Mouse (Mus musculus) testis, adult 2 months (tissue): ENCODE data around the gene Oit1. TPM values are rescaled to one million over a fixed set of nuclear protein-coding genes. Genes with fewer than 3 reads are reported as not detected.
A peak's percentile ranks its signal among the peaks of the same experiment; 100 is the strongest.

Experiments
- H3K27ac ChIP-seq: fragments of 200-500 bp; 2 replicates; pipeline ENCODE4 v1.5.1; 2012; ENCODE audit warnings: low read depth, low read length; ENCODE audit not compliant: control insufficient read depth, insufficient read depth
- H3K27me3 ChIP-seq: fragments of 200-500 bp; 2 replicates; pipeline ENCODE4 v1.6.1; 2012; ENCODE audit warnings: mild to moderate bottlenecking, low read length, moderate library complexity; ENCODE audit not compliant: control insufficient read depth, insufficient read depth
- H3K36me3 ChIP-seq: fragments of 200-500 bp; 2 replicates; pipeline ENCODE4 v1.6.1; 2012; ENCODE audit warnings: mild to moderate bottlenecking, low read length; ENCODE audit not compliant: control insufficient read depth, insufficient read depth
- H3K4me1 ChIP-seq: fragments of 200-500 bp; 2 replicates; pipeline ENCODE4 v1.6.1; 2012; ENCODE audit warnings: low read length; ENCODE audit not compliant: control insufficient read depth, insufficient read depth
- H3K4me3 ChIP-seq: fragments of 200-500 bp; 2 replicates; pipeline ENCODE4 v1.5.1; 2012; ENCODE audit warnings: low read depth, mild to moderate bottlenecking, low read length, moderate library complexity, mixed read lengths; ENCODE audit not compliant: control insufficient read depth
- CTCF ChIP-seq: fragments of 200-500 bp; IDR thresholded peaks from 2 replicates; pipeline ENCODE4 v1.5.1; 2012; ENCODE audit warnings: low read depth, mild to moderate bottlenecking, inconsistent platforms, low read length, moderate library complexity; ENCODE audit not compliant: control insufficient read depth, insufficient read depth, insufficient replicate concordance
- POLR2A ChIP-seq: fragments of 200-500 bp; IDR thresholded peaks from 2 replicates; pipeline ENCODE4 v1.6.1; 2012; ENCODE audit warnings: low read depth, mild to moderate bottlenecking, inconsistent platforms, low read length, moderate library complexity; ENCODE audit not compliant: control insufficient read depth
- polyA plus RNA-seq: library from polyadenylated mRNA; depleted of rRNA; stranded (reverse); fragments of >200 nt; gene quantifications from 2 replicates; pipeline ENCODE4 v1.2.3, GENCODE M21; 2012; rRNA removed

The Oit1 gene
- polyA plus RNA-seq, 1 experiment: 60.7 TPM

DNA sequence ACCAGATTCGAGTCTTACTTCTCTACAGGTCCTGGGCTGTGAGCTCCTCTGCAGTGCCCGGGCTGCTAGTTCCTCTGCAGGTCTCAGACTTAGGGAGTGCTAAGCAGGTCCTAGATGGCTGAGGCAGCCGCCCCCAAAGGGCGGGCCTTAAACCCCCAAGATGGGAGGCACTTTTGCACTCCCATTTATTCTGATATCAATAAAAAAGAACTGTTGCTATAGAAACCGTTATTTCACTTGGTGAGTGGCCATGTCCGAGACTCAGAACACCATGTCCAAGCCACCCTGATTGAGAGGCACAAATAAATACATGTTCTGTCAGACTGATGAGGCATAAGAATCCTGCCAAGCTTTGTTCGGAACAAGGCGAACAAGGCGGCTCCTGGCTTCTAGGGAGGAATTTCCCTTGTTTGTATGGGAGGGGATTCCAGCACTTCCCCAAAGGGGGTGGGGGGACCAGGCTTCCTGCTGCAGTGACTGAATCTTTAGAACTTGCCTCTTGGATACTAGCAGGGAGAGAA is 68.9 kb downstream of the Oit1 start:
- Histone ChIP-seq H3K4me3 (peak overlapping the region; percentile 33), H3K27ac (peak overlapping the region; percentile 54; the same call in 1 of the 2 replicates), H3K36me3 (no peaks in the 10 kb centered on the region), H3K4me1 (no peaks in the 10 kb centered on the region; the same call in none of the 2 replicates), H3K27me3 (no peaks in the 10 kb centered on the region)
- TF ChIP-seq POLR2A: no peak
- no peak for TF ChIP-seq CTCF

- Histone ChIP-seq H3K4me3 (no peak overlapping the region), H3K27me3 (no peaks in the 10 kb centered on the region), H3K36me3 (no peaks in the 10 kb centered on the region), H3K4me1 (no peaks in the 10 kb centered on the region; the same call in 1 of the 2 replicates), H3K27ac (no peak overlapping the region)
- no peak for TF ChIP-seq CTCF
- TF ChIP-seq POLR2A: no peak
Measured at GRCm38 (mm10) chr14:8308650-8309049, 69.9 kb downstream of the Oit1 start.

GRCm38 (mm10) chr14:8306884-8307283 is 71.7 kb downstream of the Oit1 start:
- H3K36me3 ChIP-seq: no peaks in the 10 kb centered on the region
- H3K27ac ChIP-seq: no peak overlapping the region
- H3K27me3 ChIP-seq: no peaks in the 10 kb centered on the region
- H3K4me3 ChIP-seq: no peak overlapping the region
- H3K4me1 ChIP-seq: no peaks in the 10 kb centered on the region
- TF ChIP-seq POLR2A (no peak), CTCF (no peak)

DNA sequence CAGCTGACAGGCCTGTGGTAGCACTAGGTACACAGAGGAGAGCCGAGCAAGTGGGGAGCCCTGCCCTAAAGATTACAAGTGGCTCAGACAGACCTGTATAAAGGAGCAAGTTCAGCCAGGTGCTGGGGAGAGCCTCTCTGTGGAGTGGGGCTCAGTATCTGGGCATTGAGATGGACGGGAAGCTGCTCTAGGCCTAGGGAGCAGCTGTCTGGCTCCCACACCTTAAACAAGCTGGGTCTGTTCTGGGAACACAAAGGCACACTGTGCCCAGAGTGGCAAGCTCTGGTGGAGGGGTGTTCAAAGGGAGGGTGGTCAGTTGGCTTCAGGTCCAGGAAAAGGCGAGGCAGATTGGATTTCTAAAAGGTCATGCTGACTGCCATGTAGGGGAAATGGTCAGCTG is 73.5 kb downstream of the Oit1 start:
- no peak overlapping the region for H3K27ac ChIP-seq
- no peaks in the 10 kb centered on the region for H3K36me3 ChIP-seq
- no peak for TF ChIP-seq CTCF
- TF ChIP-seq POLR2A: no peak
- no peaks in the 10 kb centered on the region for H3K4me1 ChIP-seq
- H3K27me3 ChIP-seq: no peaks in the 10 kb centered on the region
- H3K4me3 ChIP-seq: no peak overlapping the region

DNA sequence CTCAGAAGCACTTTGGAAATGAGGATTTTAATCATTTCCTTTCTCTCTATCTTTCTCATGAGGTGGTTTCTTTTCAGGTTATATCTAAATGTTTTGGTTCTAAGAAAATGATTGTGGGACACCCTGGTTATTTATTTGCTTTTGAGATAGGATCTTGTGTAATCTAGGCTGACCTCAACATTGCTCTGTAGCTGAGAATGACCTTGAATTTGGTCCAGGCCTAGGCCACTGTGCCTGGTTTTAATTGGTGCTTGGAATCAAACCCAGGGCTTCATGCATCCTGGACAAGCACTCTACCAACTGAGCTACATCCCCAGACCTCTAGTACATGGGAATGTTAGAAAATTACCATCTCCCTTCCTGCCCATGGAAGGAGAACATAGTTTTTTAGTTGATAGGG is 74.5 kb downstream of the Oit1 start:
- no peaks in the 10 kb centered on the region for H3K4me1 ChIP-seq
- no peak overlapping the region for H3K27ac ChIP-seq
- TF ChIP-seq CTCF (no peak), POLR2A (no peak)
- no peaks in the 10 kb centered on the region for H3K27me3 ChIP-seq
- H3K36me3 ChIP-seq: no peaks in the 10 kb centered on the region
- H3K4me3 ChIP-seq: no peak overlapping the region

DNA sequence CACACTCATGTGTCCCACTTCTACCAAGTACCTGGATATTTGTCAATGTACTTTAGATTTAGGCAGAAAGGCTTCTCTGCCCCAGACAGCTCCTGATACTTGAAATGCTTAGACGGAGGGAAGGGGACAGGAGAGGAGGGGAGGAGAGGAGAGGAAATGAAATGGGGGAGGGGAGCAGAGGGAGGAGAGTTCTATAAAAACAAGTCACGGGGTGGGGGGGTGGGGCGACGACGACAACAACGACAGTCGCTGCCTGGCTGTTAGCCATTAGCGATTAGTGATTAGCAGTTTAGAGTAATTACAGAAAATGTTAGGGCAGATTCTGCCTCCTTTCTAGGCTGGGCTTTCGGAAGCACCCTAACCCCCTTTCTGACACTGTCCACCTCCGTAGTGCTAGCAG is 75.9 kb downstream of the Oit1 start:
- Histone ChIP-seq H3K27ac (no peak overlapping the region), H3K27me3 (no peaks in the 10 kb centered on the region), H3K4me1 (no peaks in the 10 kb centered on the region), H3K4me3 (no peak overlapping the region), H3K36me3 (no peaks in the 10 kb centered on the region)
- no peak for TF ChIP-seq CTCF
- TF ChIP-seq POLR2A: no peak

- H3K4me1 ChIP-seq: no peaks in the 10 kb centered on the region
- H3K27me3 ChIP-seq: no peaks in the 10 kb centered on the region
- TF ChIP-seq POLR2A: no peak
- peak; percentile 74; the same call in 1 of the 2 replicates for TF ChIP-seq CTCF
- no peak overlapping the region for H3K27ac ChIP-seq
- H3K4me3 ChIP-seq: no peak overlapping the region
- no peaks in the 10 kb centered on the region for H3K36me3 ChIP-seq
Measured at GRCm38 (mm10) chr14:8300281-8300680, 78.3 kb downstream of the Oit1 start.

Other genes starting within 250 kb of the Oit1 start
- 97.6 and 115 TPM in 2 replicates for gene Pdhb, start 205.7 kb downstream of the Oit1 start, polyA plus RNA-seq
- 2.4 and 2.8 TPM in 2 replicates for gene Kctd6, start 164.6 kb downstream of the Oit1 start, polyA plus RNA-seq
- 0.35 and 0.48 TPM in 2 replicates for gene Acox2, start 119.4 kb downstream of the Oit1 start, polyA plus RNA-seq
- gene Fam107a, start 60.7 kb downstream of the Oit1 start, polyA plus RNA-seq: 1.3 and 2.4 TPM in 2 replicates